Mouse (Mus musculus): ENCODE results near the gene Susd4. TPM values are rescaled to one million over a fixed set of nuclear protein-coding genes. Genes with fewer than 3 reads are reported as not detected.

Susd4 gene
- total and polyA plus RNA-seq, 3 experiments, result not detected

GRCm38 (mm10) chr1:182758783-182759182 lies 4.9 kb upstream of the Susd4 start:
- Histone ChIP-seq H3K4me3 (ENCODE audit: low read depth, low read length) (no peak overlapping the region), H3K27me3 (ENCODE audit: insufficient read depth, low read length) (no peaks in the 10 kb centered on the region), H3K4me1 (ENCODE audit: insufficient read depth, low read depth, low read length) (no peaks in the 10 kb centered on the region), H3K36me3 (replicated peaks) (no peaks in the 10 kb centered on the region), H3K9me3 (replicated peaks) (peaks cover 64% of the 10 kb centered on the region)
- TF ChIP-seq POLR2AphosphoS5 (IDR thresholded peaks at IDR 0.05; ENCODE audit: insufficient replicate concordance, low read depth, low read length) (no peak), TAL1 (conservative IDR thresholded peaks at IDR 0.05; ENCODE audit: low read depth, low read length) (no peak), GATA2 (IDR thresholded peaks at IDR 0.05; ENCODE audit: borderline replicate concordance, low read depth, low read length) (no peak), GATA1 (IDR thresholded peaks at IDR 0.05; ENCODE audit: borderline replicate concordance, low read length) (no peak), CTCF (IDR thresholded peaks at IDR 0.05; ENCODE audit: low read depth, low read length) (no peak)
- ATAC-seq (ENCODE audit: extremely low read depth, insufficient number of reproducible peaks, low FRiP score, poor library complexity, severe bottlenecking), result no peak
- no peak for DNase-seq (ENCODE audit: low spot score)

- ATAC-seq (ENCODE audit: extremely low read depth, insufficient number of reproducible peaks, low FRiP score, poor library complexity, severe bottlenecking), result no peak
Measured at GRCm38 (mm10) chr1:182763191-182763715, 407 bp upstream of the Susd4 start.

GRCm38 (mm10) chr1:182764541-182765281 lies 1.1 kb downstream of the Susd4 start:
- Histone ChIP-seq H3K4me1 (ENCODE audit: insufficient read depth, low read depth, low read length) (no peaks in the 10 kb centered on the region), H3K27me3 (ENCODE audit: insufficient read depth, low read length) (no peaks in the 10 kb centered on the region), H3K9me3 (replicated peaks) (peaks cover 77% of the 10 kb centered on the region), H3K36me3 (replicated peaks) (no peaks in the 10 kb centered on the region), H3K4me3 (ENCODE audit: low read depth, low read length) (no peak overlapping the region)
- ATAC-seq (ENCODE audit: extremely low read depth, insufficient number of reproducible peaks, low FRiP score, poor library complexity, severe bottlenecking) (no peak), DNase-seq (ENCODE audit: low spot score) (no peak)
- TF ChIP-seq GATA2 (IDR thresholded peaks at IDR 0.05; ENCODE audit: borderline replicate concordance, low read depth, low read length) (no peak), TAL1 (conservative IDR thresholded peaks at IDR 0.05; ENCODE audit: low read depth, low read length) (no peak), GATA1 (IDR thresholded peaks at IDR 0.05; ENCODE audit: borderline replicate concordance, low read length) (no peak), POLR2AphosphoS5 (IDR thresholded peaks at IDR 0.05; ENCODE audit: insufficient replicate concordance, low read depth, low read length) (no peak), CTCF (IDR thresholded peaks at IDR 0.05; ENCODE audit: low read depth, low read length) (no peak)

More at GRCm38 (mm10) chr1:182763191-182763715, 407 bp upstream of the Susd4 start:
- no peaks in the 10 kb centered on the region for H3K36me3 ChIP-seq (replicated peaks)
- no peak for TF ChIP-seq POLR2AphosphoS5 (IDR thresholded peaks at IDR 0.05; ENCODE audit: insufficient replicate concordance, low read depth, low read length)
- TF ChIP-seq GATA2 (IDR thresholded peaks at IDR 0.05; ENCODE audit: borderline replicate concordance, low read depth, low read length), result no peak
- TF ChIP-seq GATA1 (IDR thresholded peaks at IDR 0.05; ENCODE audit: borderline replicate concordance, low read length), result no peak
- TF ChIP-seq CTCF (IDR thresholded peaks at IDR 0.05; ENCODE audit: low read depth, low read length), result no peak
- H3K27me3 ChIP-seq (ENCODE audit: insufficient read depth, low read length), result no peaks in the 10 kb centered on the region
- no peaks in the 10 kb centered on the region for H3K4me1 ChIP-seq (ENCODE audit: insufficient read depth, low read depth, low read length)
- peak overlapping the region; percentile 51; the same call in 1 of the 2 replicates for H3K4me3 ChIP-seq (ENCODE audit: low read depth, low read length)
- H3K9me3 ChIP-seq (replicated peaks), result peaks cover 77% of the 10 kb centered on the region
- no peak for DNase-seq (ENCODE audit: low spot score)

GRCm38 (mm10) chr1:182775576-182775975 lies 11.9 kb downstream of the Susd4 start:
- no peak for DNase-seq (ENCODE audit: low spot score)
- no peak overlapping the region for H3K4me3 ChIP-seq (ENCODE audit: low read depth, low read length)
- no peaks in the 10 kb centered on the region for H3K4me1 ChIP-seq (ENCODE audit: insufficient read depth, low read depth, low read length)
- H3K36me3 ChIP-seq (replicated peaks), result no peaks in the 10 kb centered on the region
- peaks cover 59% of the 10 kb centered on the region for H3K9me3 ChIP-seq (replicated peaks)
- no peaks in the 10 kb centered on the region for H3K27me3 ChIP-seq (ENCODE audit: insufficient read depth, low read length)
- TF ChIP-seq CTCF (IDR thresholded peaks at IDR 0.05; ENCODE audit: low read depth, low read length) (no peak), TAL1 (conservative IDR thresholded peaks at IDR 0.05; ENCODE audit: low read depth, low read length) (no peak), GATA1 (IDR thresholded peaks at IDR 0.05; ENCODE audit: borderline replicate concordance, low read length) (no peak), GATA2 (IDR thresholded peaks at IDR 0.05; ENCODE audit: borderline replicate concordance, low read depth, low read length) (no peak), POLR2AphosphoS5 (IDR thresholded peaks at IDR 0.05; ENCODE audit: insufficient replicate concordance, low read depth, low read length) (no peak)
- no peak for ATAC-seq (ENCODE audit: extremely low read depth, insufficient number of reproducible peaks, low FRiP score, poor library complexity, severe bottlenecking)

GRCm38 (mm10) chr1:182776749-182777410 lies 13.2 kb downstream of the Susd4 start:
- Histone ChIP-seq H3K4me3 (ENCODE audit: low read depth, low read length) (no peak overlapping the region), H3K36me3 (replicated peaks) (no peaks in the 10 kb centered on the region), H3K27me3 (ENCODE audit: insufficient read depth, low read length) (no peaks in the 10 kb centered on the region), H3K9me3 (replicated peaks) (peaks cover 71% of the 10 kb centered on the region), H3K4me1 (ENCODE audit: insufficient read depth, low read depth, low read length) (no peaks in the 10 kb centered on the region)
- no peak for TF ChIP-seq TAL1 (conservative IDR thresholded peaks at IDR 0.05; ENCODE audit: low read depth, low read length)
- TF ChIP-seq GATA1 (IDR thresholded peaks at IDR 0.05; ENCODE audit: borderline replicate concordance, low read length), result no peak
- TF ChIP-seq POLR2AphosphoS5 (IDR thresholded peaks at IDR 0.05; ENCODE audit: insufficient replicate concordance, low read depth, low read length), result no peak
- TF ChIP-seq GATA2 (IDR thresholded peaks at IDR 0.05; ENCODE audit: borderline replicate concordance, low read depth, low read length), result no peak
- TF ChIP-seq CTCF (IDR thresholded peaks at IDR 0.05; ENCODE audit: low read depth, low read length), result no peak
- ATAC-seq (ENCODE audit: extremely low read depth, insufficient number of reproducible peaks, low FRiP score, poor library complexity, severe bottlenecking) (no peak), DNase-seq (ENCODE audit: low spot score) (no peak)

- no peak for ATAC-seq (ENCODE audit: extremely low read depth, insufficient number of reproducible peaks, low FRiP score, poor library complexity, severe bottlenecking)
- no peaks in the 10 kb centered on the region for H3K36me3 ChIP-seq (replicated peaks)
- peaks cover 82% of the 10 kb centered on the region for H3K9me3 ChIP-seq (replicated peaks)
- no peak overlapping the region for H3K4me3 ChIP-seq (ENCODE audit: low read depth, low read length)
- H3K27me3 ChIP-seq (ENCODE audit: insufficient read depth, low read length), result no peaks in the 10 kb centered on the region
- H3K4me1 ChIP-seq (ENCODE audit: insufficient read depth, low read depth, low read length), result no peaks in the 10 kb centered on the region
- TF ChIP-seq CTCF (IDR thresholded peaks at IDR 0.05; ENCODE audit: low read depth, low read length) (no peak), GATA2 (IDR thresholded peaks at IDR 0.05; ENCODE audit: borderline replicate concordance, low read depth, low read length) (no peak), GATA1 (IDR thresholded peaks at IDR 0.05; ENCODE audit: borderline replicate concordance, low read length) (no peak), TAL1 (conservative IDR thresholded peaks at IDR 0.05; ENCODE audit: low read depth, low read length) (no peak), POLR2AphosphoS5 (IDR thresholded peaks at IDR 0.05; ENCODE audit: insufficient replicate concordance, low read depth, low read length) (no peak)
- DNase-seq (ENCODE audit: low spot score), result no peak
Measured at GRCm38 (mm10) chr1:182778225-182778624, 14.6 kb downstream of the Susd4 start.

Data from G1E (cell line).